Mouse (Mus musculus): ENCODE data around the gene Arhgef10l.

DNA sequence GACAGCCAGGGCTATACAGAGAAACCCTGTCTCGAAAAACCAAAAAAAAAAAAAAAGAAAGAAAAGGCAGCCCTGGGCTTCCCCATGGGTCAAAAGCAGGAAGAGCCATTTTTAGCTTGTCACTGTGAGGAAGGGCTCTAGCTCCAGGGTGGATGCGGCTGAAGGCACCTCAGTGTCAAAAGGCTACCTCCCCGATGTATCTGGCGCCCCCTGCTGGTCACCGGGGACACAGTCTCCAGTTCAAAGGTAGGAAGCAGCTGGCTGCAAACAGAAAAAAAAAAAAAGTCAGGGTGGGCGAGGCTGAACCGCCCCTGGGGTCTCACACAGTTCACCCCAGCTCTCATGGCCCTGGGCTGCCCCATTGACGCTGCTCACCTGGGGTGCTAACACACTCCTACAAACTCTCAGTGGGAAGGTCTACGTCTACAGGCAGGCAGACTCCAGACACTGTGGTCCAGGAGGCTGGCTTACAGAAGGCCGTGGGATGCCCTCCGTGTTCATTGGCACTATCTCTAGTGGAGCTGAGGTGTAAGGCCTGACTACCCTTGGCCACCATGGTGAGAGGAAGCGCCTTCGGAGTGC is 8.6 kb upstream of the Arhgef10l start:
- TF ChIP-seq POLR2A (IDR thresholded peaks at IDR 0.05; ENCODE audit: borderline replicate concordance, extremely low read depth, low read depth, low read length) (no peak), CTCF (IDR thresholded peaks at IDR 0.05; ENCODE audit: insufficient read depth, low read length) (peak; percentile 82)

All from lung, adult 2 months (tissue).